Mouse (Mus musculus): ENCODE measurements at regions not wholly inside any gene's neighbourhood (a gene's known extent, or its start where the extent isn't known, plus 50 kb on each side); places are given as distances from the start of the nearest gene placed in this dataset.

DNA sequence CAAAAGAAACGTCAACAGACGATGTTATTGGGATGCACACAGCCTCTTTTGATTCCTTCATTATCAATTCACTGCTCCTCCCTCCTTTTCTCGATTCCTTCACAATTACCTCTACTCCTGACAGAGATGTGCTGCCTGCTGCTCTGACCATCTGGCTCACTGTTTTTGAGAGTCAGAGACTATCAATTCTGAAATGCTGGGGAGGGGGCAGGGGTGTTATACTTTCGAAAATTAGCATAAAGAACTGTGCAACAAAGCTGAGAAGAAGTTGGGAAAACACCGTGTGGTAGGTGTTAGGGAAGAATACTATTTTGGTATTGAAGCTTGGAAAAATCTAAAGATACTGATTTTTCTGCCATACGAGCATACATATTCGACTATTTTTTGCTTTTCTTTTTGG lies 96.4 kb downstream of the Nedd1 start:
- TF ChIP-seq JUND (IDR thresholded peaks at IDR 0.05; ENCODE audit: low read depth, low read length) = no peak
- no peak for TF ChIP-seq USF2 (IDR thresholded peaks at IDR 0.05; ENCODE audit: borderline replicate concordance in 1 of 2, insufficient read depth in 1 of 2, low read depth in 1 of 2, low read length in 2 of 2)
- no peak for TF ChIP-seq MEF2A (IDR thresholded peaks at IDR 0.05; ENCODE audit: extremely low read depth, insufficient replicate concordance, low read depth, low read length, poor library complexity, severe bottlenecking)
- TF ChIP-seq ZMIZ1 (IDR thresholded peaks at IDR 0.05; ENCODE audit: low read depth, low read length) = no peak
- no peak for TF ChIP-seq CHD2 (IDR thresholded peaks at IDR 0.05; ENCODE audit: low read length)
- TF ChIP-seq RCOR1 (IDR thresholded peaks at IDR 0.05; ENCODE audit: low read depth, low read length) = no peak
- no peak for TF ChIP-seq MAZ (IDR thresholded peaks at IDR 0.05; ENCODE audit: low read depth, low read length)
- no peak for TF ChIP-seq KAT2A (conservative IDR thresholded peaks at IDR 0.05; ENCODE audit: low read depth, low read length)
- no peak for TF ChIP-seq USF1 (IDR thresholded peaks at IDR 0.05; ENCODE audit: low read depth, low read length)
- TF ChIP-seq ETS1 (IDR thresholded peaks at IDR 0.05; ENCODE audit: low read depth, low read length) = no peak
- no peak for TF ChIP-seq POLR2AphosphoS2 (IDR thresholded peaks at IDR 0.05; ENCODE audit: low read length)
- TF ChIP-seq RAD21 (IDR thresholded peaks at IDR 0.05; ENCODE audit: low read depth, low read length) = no peak
- no peak for TF ChIP-seq MYB (IDR thresholded peaks at IDR 0.05; ENCODE audit: low read depth, low read length)
- TF ChIP-seq ELF1 (IDR thresholded peaks at IDR 0.05; ENCODE audit: low read depth, low read length) = no peak
- no peak for TF ChIP-seq TAL1 (IDR thresholded peaks at IDR 0.05; ENCODE audit: low read length)
- no peak for TF ChIP-seq SIN3A (IDR thresholded peaks at IDR 0.05; ENCODE audit: low read length)
- TF ChIP-seq GATA1 (IDR thresholded peaks at IDR 0.05; ENCODE audit: low read depth, low read length) = no peak
- TF ChIP-seq SMC3 (IDR thresholded peaks at IDR 0.05; ENCODE audit: low read depth, low read length) = no peak
- TF ChIP-seq HCFC1 (IDR thresholded peaks at IDR 0.05; ENCODE audit: low read depth, low read length) = no peak
- no peak for TF ChIP-seq ZNF384 (IDR thresholded peaks at IDR 0.05; ENCODE audit: low read depth, low read length)
- no peaks in the 10 kb centered on the region for H3K36me3 ChIP-seq (ENCODE audit: control insufficient read depth in 1 of 2, insufficient read depth in 2 of 2, low read length in 2 of 2)

GRCm38 (mm10) chr10:92615684-92616379 lies 106.4 kb downstream of the Nedd1 start:
- Histone ChIP-seq H3K36me3 (ENCODE audit: control insufficient read depth in 1 of 2, insufficient read depth in 2 of 2, low read length in 2 of 2) (no peaks in the 10 kb centered on the region), H3K27ac (ENCODE audit: control insufficient read depth, low read depth, low read length) (no peak overlapping the region), H3K79me2 (ENCODE audit: control insufficient read depth, insufficient read depth, low read length, poor library complexity) (no peaks in the 10 kb centered on the region), H3K9me3 (replicated peaks; ENCODE audit: insufficient read depth, low read length) (no peaks in the 10 kb centered on the region), H3K9ac (ENCODE audit: control insufficient read depth, low read depth, low read length, poor library complexity, severe bottlenecking) (no peak overlapping the region), H3K27me3 (ENCODE audit: control insufficient read depth in 1 of 2, insufficient read depth in 2 of 2, low read length in 2 of 2) (no peaks in the 10 kb centered on the region), H3K4me3 (ENCODE audit: control insufficient read depth in 1 of 2, insufficient read depth in 1 of 2, low read depth in 2 of 2, low read length in 2 of 2) (no peak overlapping the region), H3K4me1 (ENCODE audit: control insufficient read depth in 1 of 2, insufficient read depth in 2 of 2, low read length in 2 of 2) (no peaks in the 10 kb centered on the region)
- no peak for DNase-seq (ENCODE audit: low read depth, low spot score)
- no peak for TF ChIP-seq SIN3A (IDR thresholded peaks at IDR 0.05; ENCODE audit: low read length)
- TF ChIP-seq ZC3H11A (IDR thresholded peaks at IDR 0.05; ENCODE audit: low read depth, low read length) = no peak
- TF ChIP-seq NRF1 (IDR thresholded peaks at IDR 0.05; ENCODE audit: insufficient read depth, low read depth, low read length, poor library complexity, severe bottlenecking) = no peak
- no peak for TF ChIP-seq TAL1 (IDR thresholded peaks at IDR 0.05; ENCODE audit: low read length)
- no peak for TF ChIP-seq JUND (IDR thresholded peaks at IDR 0.05; ENCODE audit: low read depth, low read length)
- TF ChIP-seq UBTF (IDR thresholded peaks at IDR 0.05; ENCODE audit: borderline replicate concordance, insufficient read depth, low read depth, low read length) = no peak
- no peak for TF ChIP-seq ZMIZ1 (IDR thresholded peaks at IDR 0.05; ENCODE audit: low read depth, low read length)
- TF ChIP-seq CHD2 (IDR thresholded peaks at IDR 0.05; ENCODE audit: low read length) = no peak
- TF ChIP-seq CHD1 (IDR thresholded peaks at IDR 0.05; ENCODE audit: low read depth, low read length) = no peak
- no peak for TF ChIP-seq TBP (IDR thresholded peaks at IDR 0.05; ENCODE audit: low read depth, low read length)
- TF ChIP-seq TCF12 (IDR thresholded peaks at IDR 0.05; ENCODE audit: low read depth, low read length) = no peak
- TF ChIP-seq USF1 (IDR thresholded peaks at IDR 0.05; ENCODE audit: low read depth, low read length) = no peak
- no peak for TF ChIP-seq POLR2A (IDR thresholded peaks at IDR 0.05; ENCODE audit: control insufficient read depth in 1 of 2, insufficient read depth in 1 of 2, low read depth in 1 of 2, low read length in 2 of 2, poor library complexity in 1 of 2)
- TF ChIP-seq MAZ (IDR thresholded peaks at IDR 0.05; ENCODE audit: low read depth, low read length) = no peak
- no peak for TF ChIP-seq RAD21 (IDR thresholded peaks at IDR 0.05; ENCODE audit: low read depth, low read length)
- no peak for TF ChIP-seq SMC3 (IDR thresholded peaks at IDR 0.05; ENCODE audit: low read depth, low read length)
- no peak for TF ChIP-seq EP300 (IDR thresholded peaks at IDR 0.05; ENCODE audit: low read depth in 1 of 2, low read length in 2 of 2)

More for the DNA sequence above, 96.4 kb downstream of the Nedd1 start:
- Histone ChIP-seq H3K79me2 (ENCODE audit: control insufficient read depth, insufficient read depth, low read length, poor library complexity) (no peaks in the 10 kb centered on the region), H3K9me3 (replicated peaks; ENCODE audit: insufficient read depth, low read length) (no peaks in the 10 kb centered on the region), H3K9ac (ENCODE audit: control insufficient read depth, low read depth, low read length, poor library complexity, severe bottlenecking) (no peak overlapping the region), H3K4me3 (ENCODE audit: control insufficient read depth in 1 of 2, insufficient read depth in 1 of 2, low read depth in 2 of 2, low read length in 2 of 2) (no peak overlapping the region), H3K27me3 (ENCODE audit: control insufficient read depth in 1 of 2, insufficient read depth in 2 of 2, low read length in 2 of 2) (no peaks in the 10 kb centered on the region), H3K4me1 (ENCODE audit: control insufficient read depth in 1 of 2, insufficient read depth in 2 of 2, low read length in 2 of 2) (no peaks in the 10 kb centered on the region), H3K27ac (ENCODE audit: control insufficient read depth, low read depth, low read length) (no peak overlapping the region)
- no peak for DNase-seq (ENCODE audit: low read depth, low spot score)

All from MEL (cell line).